Mouse (Mus musculus): ENCODE measurements around the gene Arid2.

Arid2 gene

DNA sequence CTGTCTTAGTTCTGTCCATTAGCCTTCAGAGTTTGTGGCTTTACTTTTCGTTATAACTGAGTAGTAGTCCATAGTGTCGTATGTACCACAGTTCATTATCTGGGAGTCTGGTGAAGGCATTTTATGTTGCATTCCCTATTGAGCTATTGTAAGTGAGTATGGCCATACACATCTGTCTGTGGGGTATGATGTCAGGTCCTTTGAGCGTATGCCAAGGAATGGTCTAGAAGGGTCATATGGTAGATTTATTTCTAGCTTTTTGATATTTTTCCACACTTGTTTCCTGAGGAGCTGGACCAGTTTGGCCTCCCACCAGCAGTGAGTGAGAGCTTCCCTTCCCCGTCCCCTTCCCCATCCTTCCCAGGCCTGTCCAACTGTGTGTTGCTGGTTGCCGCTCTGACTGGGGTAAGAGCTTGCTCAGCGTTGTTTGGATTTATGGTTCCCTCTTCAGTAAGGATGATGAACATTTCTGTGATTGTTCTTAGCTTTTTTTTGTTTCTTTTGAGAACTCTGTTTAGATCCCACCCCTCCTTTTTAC, 58.1 kb downstream of the Arid2 start:
- no peak for DNase-seq (ENCODE audit: low read depth)

DNA sequence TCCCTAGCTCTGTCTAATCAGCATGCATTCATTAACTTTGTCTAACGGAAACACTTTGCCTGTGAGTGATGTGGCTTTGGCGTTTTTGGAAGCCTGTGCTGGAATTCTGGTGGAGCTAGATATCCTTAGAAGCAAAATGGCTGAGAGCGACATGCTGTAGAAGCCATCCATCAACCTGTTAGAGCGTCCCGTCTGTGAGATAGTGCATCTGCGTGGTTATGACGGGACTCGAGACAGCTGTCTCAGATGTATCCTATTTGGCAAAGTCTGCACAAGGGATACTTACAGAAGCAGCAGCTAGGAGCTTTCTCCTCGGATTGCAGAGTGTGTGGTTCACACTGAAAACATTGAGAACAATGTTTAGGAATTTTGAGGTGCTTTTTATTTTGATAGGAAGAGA, 64.1 kb downstream of the Arid2 start:
- no peak for DNase-seq (ENCODE audit: low read depth)

DNA sequence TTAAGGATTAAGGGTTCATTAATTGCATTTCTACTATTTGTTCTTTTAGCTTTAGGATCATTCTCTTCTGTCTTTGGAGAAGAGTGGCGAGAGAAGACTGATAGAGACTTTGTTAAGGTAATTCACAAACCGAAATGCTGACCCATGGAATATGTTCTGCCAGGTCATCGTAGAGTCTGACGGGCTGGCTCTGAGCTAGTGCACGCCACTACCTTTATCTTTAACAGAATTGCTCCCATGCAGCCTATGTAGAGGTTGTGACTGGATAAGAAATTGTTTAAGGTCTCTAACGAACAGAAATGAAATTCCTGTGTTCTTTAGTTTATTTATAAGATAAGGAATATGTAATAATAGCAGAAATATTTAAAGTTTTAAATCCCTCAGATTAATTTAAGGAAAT, 71.6 kb downstream of the Arid2 start:
- no peak for DNase-seq (ENCODE audit: low read depth)

DNA sequence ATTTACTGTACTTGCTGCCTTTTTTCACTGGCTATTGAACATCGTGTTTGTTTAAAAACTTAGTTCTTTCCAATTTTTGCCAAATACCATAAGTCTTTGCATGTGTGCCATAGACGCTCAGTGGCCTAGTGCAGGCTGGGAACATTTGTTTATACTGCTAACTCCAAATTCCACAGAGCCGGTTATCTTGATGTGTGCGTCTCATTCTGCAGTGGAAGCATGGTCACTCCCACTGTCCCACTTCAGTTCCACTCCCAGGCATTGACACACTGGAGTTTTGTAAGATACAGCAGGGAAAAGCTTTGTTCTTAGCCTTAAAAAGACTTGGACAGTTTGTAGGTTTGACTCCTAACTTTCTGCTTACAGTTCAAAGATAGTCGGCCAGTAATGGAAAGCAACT, 73.3 kb downstream of the Arid2 start:
- DNase-seq (ENCODE audit: low read depth) = no peak

DNA sequence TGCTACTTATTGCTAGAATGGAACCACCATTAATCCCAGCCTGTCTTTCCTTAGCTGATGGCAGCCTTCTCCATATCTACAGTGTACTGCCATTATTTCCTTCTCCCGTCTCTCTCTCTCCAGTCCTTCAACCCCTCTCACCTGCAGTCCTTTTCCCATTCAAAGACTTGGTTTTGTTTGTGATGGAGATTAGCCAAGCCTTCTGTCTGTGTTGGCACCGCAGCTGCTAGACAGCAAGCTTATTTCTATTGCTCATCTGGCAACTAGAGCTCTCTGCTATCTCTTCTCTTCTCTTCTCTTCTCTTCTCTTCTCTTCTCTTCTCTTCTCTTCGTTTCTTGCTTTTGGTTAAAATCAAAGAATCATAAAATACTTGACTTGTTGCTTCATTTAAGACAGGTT, 78.0 kb downstream of the Arid2 start:
- DNase-seq (ENCODE audit: low read depth) = no peak

DNA sequence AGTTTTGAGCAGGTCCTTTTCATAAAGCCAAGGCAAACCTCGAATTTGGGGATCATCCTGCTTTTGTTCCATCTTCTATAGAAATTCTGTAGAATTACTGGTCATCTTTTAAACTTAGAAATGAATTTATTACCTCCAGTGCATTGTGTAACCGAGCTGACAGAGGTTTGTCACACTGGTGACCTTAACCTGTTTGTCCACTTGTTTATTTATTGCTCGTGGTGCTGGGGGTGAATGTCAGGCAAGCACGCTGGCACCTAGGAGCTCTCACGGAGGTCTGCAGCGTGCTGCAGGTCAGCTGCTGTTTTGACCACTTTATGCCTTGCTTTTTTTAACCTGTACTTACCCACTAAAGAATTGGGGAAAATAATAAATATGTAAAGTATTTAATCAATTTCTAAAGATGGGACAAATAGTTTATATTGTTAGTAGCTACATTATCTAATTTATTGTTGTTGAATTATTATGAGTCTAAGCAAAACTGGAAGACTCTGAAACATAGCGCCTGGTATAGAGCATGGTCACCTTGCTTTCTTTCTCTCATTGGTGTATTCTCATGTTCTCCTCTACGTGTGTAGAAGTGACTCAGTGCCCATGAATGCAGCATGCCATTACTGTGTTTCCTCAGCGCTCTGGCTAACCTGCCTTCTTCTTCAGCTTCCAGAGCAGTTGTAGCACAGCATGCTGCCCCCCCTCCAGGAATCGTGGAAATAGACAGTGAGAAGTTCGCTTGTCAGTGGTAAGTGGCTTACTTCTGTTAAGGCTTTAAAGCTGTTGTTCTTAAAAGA, 79.1 kb downstream of the Arid2 start:
- DNase-seq (ENCODE audit: low read depth) = no peak

DNA sequence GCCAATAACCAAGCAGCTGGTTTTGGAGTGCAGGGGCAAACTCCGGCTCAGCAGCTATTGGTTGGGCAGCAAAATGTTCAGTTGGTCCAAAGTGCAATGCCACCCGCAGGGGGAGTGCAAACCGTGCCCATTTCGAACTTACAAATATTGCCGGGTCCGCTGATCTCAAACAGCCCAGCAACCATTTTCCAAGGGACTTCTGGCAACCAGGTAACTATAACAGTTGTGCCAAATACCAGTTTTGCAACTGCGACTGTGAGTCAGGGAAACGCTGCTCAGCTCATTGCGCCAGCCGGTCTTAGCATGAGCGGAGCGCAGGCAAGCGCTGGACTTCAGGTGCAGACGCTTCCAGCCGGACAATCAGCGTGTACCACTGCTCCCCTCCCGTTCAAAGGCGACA, 84.0 kb downstream of the Arid2 start:
- no peak for DNase-seq (ENCODE audit: low read depth)

DNA sequence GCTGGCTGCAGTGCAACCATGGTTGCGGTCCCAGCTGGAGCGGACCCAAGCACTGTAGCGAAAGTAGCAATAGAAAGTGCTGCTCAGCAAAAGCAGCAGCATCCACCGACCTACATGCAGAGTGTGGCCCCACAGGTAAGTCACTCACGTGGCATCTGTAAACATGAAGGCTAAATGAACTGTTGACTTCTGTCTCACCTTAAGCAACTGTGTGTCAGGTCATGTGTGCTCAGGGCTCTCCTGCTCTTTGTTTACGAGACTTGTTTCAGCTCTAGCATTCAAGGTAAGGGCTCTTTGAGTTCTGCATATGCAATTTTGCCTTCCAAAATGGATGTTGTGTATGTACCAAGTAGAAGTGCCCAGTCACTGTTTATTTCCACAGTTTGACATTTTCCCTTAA, 85.3 kb downstream of the Arid2 start:
- no peak for DNase-seq (ENCODE audit: low read depth)

DNA sequence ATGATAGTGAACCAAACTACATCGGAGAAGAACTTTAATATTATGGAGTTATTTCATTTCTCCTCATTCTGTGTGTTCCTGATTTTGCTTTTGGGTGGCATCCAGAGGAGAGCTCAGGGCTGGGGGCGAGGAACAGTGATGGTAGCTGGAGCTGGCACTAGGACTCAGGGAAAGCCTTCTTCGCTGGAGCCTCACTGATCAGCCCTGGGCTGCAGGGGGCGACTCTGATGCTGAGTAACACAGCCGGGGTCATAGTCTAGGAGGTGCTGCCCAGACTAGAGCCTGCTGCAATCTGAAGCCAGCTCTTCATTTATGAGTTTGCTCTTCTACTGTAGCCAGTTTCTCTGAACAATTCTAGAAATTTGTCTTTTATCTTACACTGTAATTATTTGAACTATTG, 85.8 kb downstream of the Arid2 start:
- no peak for DNase-seq (ENCODE audit: low read depth)

DNA sequence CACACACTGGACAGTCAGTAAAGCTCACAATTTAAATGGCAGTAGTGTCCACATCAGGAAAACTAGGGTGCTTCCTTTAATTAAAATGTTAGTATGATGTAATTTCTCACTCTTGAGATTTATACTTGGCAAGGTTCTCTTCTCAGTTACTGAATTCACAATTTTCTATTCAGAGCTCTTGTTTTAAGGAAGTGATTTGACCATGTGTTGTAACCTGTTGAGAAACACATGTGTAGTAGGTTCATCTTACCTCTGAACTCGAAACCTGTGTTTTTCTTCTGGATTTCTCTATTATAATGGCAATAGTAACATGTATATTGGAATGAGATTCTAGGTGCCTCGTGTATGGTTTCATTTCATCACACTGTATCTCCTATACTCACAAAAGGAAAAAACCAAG, 88.9 kb downstream of the Arid2 start:
- no peak for DNase-seq (ENCODE audit: low read depth)

DNA sequence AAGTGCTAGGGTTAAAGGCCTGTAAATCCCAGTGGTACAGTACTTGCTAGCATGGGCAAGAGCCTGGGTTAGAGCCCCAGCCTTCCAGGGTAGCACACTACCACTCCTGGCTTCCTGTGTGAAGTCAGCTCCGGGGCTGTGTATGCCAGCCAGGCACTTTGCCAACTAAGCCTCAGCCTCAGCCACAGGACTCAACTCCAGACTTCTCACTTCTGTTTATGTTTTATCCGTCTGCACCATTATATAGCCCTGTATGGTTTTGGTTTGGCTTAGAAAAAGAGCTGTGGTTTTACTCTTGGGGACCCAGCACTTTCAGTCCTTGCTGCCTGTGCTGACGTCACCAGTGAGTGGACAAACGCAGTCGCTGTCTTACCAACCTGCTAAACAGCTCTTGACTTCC, 89.9 kb downstream of the Arid2 start:
- no peak for DNase-seq (ENCODE audit: low read depth)

DNA sequence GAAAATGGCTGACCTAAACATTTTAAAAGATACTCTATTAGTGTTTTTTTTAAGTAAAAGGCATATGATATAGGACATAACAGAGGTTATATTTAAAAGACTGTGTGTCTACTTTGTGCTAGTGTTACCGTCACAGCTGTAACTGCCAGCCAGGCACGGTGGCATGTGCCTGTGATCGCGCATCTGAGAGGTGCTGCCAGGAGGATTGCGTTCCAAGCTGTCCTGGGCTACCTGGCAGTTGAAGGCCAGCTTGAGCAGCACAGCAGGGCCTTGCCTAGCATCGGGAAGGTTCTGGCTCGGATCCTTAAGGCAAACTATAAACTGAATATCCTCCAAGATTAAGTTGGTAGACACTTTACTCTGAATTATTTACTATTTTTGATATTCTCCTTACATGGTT, 90.4 kb downstream of the Arid2 start:
- DNase-seq (ENCODE audit: low read depth) = no peak

DNA sequence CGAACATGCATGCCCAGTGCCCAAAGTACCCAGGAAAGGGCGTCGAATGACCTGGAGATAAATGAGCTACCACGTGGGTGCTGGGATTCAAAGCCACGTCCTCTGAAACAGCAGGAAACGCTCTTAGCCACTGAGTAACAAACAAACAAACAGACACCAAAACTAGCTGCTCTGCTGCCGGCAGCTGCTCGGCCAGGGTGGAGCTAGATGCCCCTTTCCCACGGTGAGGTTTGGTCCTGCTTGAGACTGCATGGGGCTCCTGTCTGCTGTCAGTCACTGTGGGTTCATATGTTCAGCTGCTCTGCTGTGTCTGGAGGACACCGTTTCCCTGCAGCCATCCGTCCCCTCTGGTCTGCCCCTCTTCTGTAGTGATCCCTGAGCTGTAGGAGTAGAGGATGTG, 94.9 kb downstream of the Arid2 start:
- DNase-seq (ENCODE audit: low read depth) = no peak

DNA sequence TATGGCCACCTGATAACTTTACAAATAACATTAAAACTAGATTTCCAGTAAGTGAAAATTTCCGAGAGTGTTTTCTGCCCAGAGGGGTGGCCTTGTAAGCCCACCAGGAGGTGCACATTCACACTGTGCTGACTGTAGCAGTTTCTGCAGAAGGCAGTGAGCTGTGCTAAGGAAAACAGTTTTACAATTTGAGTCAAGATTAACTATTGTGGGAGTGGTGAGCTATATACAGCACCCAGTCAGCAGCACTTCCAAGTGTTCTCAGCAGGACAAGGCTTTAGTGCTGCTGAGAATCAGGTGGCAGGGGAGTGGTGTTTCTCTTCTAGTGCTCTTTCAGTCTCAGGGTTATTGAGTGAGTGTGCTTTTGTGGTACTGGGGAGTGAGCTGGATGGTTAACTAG, 101.2 kb downstream of the Arid2 start:
- DNase-seq (ENCODE audit: low read depth) = no peak

DNA sequence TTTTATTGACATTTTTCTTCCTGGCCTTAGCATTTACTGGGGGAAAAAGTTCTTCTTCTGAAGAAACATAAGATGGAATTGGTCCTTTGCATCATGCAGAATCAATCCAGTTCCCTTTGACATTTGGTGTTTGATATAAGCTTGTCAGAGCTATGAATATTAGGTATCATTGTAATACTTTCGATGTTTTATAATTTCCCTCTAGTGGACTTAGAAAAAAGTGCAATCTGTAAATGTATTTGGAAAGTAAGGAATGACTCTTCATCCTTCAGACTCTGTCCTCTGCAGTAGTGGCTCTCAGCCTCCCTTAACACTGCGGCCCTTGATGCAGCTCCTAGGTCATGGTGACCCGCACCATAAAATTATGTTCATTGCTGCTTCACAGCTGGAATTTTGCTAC, 105.6 kb downstream of the Arid2 start:
- no peak for DNase-seq (ENCODE audit: low read depth)

DNA sequence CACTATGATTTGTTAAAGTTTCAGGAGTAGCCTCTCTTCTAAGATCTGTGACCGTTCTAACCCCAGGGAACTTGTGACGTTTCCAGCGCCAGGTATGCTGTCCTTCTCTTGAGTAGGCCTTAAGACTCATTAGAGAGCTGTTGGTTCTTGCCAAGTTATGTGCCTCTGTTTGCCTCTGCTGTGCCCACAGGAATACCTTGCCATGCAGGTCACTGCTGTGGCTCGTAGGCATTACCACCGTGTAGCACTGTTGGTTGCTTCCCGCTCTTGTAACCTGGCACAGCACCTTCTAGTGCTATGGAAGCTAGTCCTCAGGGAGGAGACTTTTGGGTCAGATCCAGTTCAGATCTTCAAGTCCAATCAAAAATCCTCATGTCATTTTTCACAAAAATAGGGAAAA, 107.8 kb downstream of the Arid2 start:
- DNase-seq (ENCODE audit: low read depth) = no peak

DNA sequence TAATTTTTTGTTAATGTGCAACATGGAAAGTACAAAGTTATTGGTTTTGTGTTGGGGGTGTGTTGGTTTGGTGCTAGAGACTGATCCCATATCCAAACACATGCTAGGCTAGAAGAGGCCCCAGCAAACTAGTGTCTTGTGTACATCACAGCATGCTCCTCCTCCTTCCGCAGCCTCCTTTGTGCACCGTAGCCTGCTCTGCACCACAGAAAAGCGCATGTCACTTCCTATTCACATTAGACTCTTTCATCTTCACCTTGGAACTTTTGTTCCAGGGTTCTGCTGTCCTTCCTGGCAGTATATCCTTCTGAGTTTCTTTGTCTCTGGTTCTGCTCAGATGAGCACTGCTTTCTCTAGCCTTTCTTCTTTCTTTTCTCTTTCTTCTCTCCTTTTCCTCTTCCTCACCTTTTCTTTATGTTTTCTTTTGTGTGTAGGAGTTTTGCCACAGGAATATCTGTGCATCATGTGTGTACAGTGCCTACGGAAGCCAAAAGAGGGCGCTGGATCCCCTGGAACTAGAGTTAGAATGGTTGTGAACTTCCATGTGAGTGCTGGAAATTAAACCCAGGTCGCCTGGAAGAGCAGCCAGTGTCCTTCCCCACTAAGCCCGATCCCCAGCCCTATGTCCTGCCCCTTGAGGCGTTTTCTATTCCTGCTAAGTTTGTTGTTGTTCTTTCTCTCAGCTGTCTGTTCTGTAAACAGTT, 109.5 kb downstream of the Arid2 start:
- peak; percentile 23 for DNase-seq (ENCODE audit: low read depth)

DNA sequence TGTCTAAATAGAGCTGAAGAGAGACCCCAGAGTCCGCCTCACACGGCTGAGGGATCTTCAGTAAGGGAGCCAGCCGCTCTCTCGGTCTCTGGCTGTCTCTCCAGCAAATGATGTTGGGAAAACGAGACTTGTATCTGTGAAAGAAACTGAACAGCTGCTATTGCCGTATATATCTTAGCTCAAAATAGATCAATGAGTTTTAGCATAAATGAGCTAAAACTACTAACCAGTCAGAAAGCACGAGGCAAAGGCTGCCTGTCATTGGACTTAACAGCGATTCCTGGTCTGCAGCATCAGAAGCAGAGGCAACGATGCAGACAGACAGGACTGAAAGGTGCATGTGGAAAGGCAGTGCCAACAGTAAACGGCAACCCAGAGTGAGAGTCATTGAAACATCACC, 111.0 kb downstream of the Arid2 start:
- DNase-seq (ENCODE audit: low read depth) = no peak

DNA sequence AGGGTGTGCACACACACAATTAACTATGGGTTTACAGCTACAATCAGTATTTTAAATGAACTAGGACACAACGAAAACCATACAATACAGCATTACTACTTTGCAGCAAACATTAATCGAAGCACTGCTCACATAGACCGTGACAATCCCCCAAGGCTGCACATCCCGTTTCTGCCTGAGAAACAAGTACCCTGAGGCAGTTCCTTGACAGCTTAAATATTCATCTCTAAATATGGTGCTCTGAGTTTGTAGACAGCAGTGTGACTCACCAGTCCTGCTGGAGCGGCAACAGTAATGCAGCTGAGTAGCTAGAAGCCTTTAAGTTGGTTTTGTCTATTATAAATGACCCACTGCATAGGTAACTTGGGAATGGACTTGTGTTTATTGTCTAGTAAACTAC, 118.2 kb downstream of the Arid2 start:
- no peak for DNase-seq (ENCODE audit: low read depth)

DNA sequence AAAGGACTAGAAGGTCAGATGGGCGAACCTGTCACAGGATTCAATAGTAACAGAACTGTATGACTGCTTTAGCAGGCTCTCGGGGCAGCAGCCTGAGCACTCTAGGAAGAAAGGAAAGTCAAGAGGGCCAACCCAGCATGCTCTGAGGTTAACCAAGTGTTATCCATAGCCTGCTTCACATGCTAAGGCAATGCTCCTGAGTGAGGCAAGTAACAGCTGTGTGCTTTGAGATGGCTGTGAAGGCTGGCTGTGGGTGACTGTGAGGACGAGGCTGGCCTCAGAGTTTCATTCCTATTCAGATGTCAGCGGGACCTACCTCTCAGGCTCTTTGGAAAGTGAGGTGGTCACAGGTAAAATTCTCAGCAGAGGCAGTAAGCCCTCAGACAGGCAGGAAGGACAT, 118.9 kb downstream of the Arid2 start:
- no peak for DNase-seq (ENCODE audit: low read depth)

DNA sequence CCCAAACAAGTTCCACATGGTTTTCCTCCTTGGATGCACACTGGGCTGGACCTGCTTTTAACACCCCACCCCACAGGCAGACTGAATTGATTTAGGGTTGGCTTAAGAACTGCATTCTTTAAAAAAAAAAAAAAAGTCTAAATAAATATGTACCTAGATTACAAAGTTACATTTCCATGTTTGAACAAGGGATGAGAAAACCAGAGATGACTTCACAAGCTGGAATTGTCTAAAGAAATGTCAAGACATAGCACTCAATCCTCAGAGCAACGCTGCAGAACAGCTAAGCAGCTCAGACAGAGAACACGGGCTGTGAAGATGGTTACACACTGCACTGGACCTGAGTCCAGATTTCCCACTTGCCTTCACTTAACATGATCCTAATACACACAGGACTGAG, 119.8 kb downstream of the Arid2 start:
- no peak for DNase-seq (ENCODE audit: low read depth)

DNA sequence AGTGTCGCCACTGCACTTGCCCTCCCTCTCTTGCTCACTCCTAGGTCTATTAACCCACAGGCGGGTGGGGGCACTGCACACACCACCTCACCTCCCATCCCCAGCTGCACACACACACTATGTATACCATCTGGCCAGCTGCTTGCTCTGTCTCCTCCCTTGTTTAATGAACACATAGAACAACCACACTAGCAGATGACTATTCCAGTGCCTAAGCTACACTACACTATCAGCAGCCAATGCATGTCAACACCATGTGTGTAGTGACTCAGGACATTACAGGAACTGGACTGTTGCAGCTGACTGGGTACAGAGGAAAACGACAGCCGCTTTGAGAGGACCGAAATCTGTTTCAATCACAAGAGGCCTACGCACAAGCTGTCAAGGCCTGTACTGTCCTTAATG, 121.4 kb downstream of the Arid2 start:
- DNase-seq (ENCODE audit: low read depth) = no peak

DNA sequence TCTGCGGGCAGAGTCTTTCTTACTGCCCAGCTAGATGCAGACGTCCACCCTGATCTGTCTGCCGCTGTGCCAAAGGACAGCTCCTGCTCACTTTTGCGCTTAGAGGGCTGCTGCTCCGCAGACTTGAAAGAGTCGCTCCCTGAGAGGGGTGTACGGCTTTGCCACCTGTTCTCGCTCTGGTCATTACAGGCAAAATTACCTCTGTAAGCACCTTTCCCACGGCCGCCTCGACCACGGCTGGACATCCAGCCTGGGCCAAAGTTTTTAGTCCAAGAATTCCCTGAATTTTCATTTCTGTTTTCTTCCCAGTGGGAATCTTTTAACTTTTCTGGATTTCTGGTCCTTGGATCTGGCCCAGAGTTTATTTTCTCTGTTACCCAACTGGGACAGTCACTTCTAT, 130.8 kb downstream of the Arid2 start:
- no peak for DNase-seq (ENCODE audit: low read depth)

DNA sequence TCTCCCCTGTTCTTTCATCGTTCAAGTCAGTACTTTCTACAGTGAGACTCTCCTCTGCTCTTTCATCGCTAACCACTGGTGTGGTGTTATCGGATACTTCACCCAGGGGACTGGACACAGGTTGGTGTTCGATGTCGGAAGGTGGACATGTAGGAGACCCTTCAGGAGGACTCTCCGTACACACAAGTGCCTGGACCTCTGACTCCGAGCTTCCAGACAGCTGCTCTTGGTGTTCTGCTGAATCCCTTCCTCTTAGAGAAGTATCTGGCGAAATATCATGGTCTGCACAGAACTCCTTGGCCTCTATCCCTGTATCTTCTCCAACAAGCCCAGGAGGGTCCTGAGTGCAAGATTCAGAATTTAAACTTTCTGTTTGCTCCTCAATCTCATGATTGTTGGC, 132.6 kb downstream of the Arid2 start:
- no peak for DNase-seq (ENCODE audit: low read depth)
